Mouse (Mus musculus): Measurements from ENCODE around the gene Rnf216. TPM values are rescaled to one million over a fixed set of nuclear protein-coding genes. Genes with fewer than 3 reads are reported as not detected.

Gene Rnf216
- polyA plus RNA-seq, 1 experiment from 2014 or later = 35.2 TPM

DNA sequence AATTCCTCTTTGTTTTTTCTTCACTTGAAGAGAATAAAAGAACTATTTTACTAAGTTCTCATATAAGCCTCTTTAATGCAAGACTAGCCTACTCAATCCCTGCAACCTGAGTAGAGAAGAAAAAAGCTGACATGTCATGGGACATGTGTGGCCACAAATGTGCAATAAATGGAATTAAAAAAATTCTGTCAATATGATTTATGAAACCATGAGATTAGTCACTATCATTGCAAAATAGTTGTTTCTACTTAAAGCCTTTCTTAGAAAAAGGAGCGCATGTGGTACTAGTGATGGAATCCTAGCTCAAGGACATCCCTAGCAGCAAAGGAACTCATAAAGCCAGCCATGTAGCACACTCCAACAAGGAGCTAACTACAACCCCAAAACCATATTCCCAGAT is 33.0 kb downstream of the Rnf216 start:
- H3K4me2 ChIP-seq = no peak overlapping the region
- ATAC-seq (replicated peaks; ENCODE audit: insufficient number of reproducible peaks, low FRiP score, low TSS enrichment) = no peak
- no peaks in the 10 kb centered on the region for H3K9me3 ChIP-seq (replicated peaks; ENCODE audit: control insufficient read depth, low read length)
- no peaks in the 10 kb centered on the region for H3K27me3 ChIP-seq (ENCODE audit: control insufficient read depth, insufficient read depth, low read length)
- H3K4me3 ChIP-seq (ENCODE audit: low read depth, low read length) = no peak overlapping the region
- H3K4me1 ChIP-seq (ENCODE audit: control insufficient read depth, insufficient read depth, low read length) = no peaks in the 10 kb centered on the region
- 95% methylated on average over 1 of the region's 1 CpGs for WGBS (ENCODE audit: insufficient replicate concordance)
- no peak overlapping the region for H3K9ac ChIP-seq (ENCODE audit: low read depth, low read length)
- peaks cover 24% of the 10 kb centered on the region for H3K36me3 ChIP-seq (ENCODE audit: control insufficient read depth, insufficient read depth, low read length)
- no peak overlapping the region for H3K27ac ChIP-seq (ENCODE audit: low read depth, low read length)

DNA sequence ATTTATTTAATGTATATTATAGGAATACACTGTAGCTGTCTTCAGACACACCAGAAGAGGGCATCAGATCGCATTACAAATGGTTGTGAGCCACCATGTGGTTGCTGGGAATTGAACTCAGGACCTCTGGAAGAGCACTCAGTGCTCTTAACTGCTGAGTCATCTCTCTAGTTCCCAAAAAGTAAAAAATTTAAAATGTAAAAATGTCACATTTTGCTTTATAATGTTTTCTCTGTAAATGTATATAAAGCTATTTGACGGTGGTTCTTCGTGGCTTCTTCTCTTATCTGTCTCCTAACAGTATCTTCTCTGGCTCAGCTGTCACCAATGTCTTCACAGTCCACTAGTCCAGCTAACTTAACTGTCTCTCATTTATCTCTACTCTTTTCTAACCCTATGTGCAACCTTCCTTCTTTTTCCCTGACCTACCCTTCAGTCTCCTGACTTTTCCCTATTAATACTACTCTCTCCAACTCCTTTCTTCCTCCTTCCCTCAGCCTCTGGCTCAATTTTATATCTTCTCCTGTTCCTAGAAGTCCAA is 36.1 kb downstream of the Rnf216 start:
- H3K9ac ChIP-seq (ENCODE audit: low read depth, low read length) = no peak overlapping the region
- H3K9me3 ChIP-seq (replicated peaks; ENCODE audit: control insufficient read depth, low read length) = no peaks in the 10 kb centered on the region
- no peak overlapping the region for H3K4me2 ChIP-seq
- no peaks in the 10 kb centered on the region for H3K27me3 ChIP-seq (ENCODE audit: control insufficient read depth, insufficient read depth, low read length)
- no peak for ATAC-seq (replicated peaks; ENCODE audit: insufficient number of reproducible peaks, low FRiP score, low TSS enrichment)
- H3K4me1 ChIP-seq (ENCODE audit: control insufficient read depth, insufficient read depth, low read length) = no peaks in the 10 kb centered on the region
- H3K36me3 ChIP-seq (ENCODE audit: control insufficient read depth, insufficient read depth, low read length) = peaks cover 32% of the 10 kb centered on the region
- H3K27ac ChIP-seq (ENCODE audit: low read depth, low read length) = no peak overlapping the region
- no peak overlapping the region for H3K4me3 ChIP-seq (ENCODE audit: low read depth, low read length)
- WGBS (ENCODE audit: insufficient replicate concordance) = 79% methylated on average over 3 of the region's 3 CpGs

- Histone ChIP-seq H3K27me3 (ENCODE audit: control insufficient read depth, insufficient read depth, low read length) (no peaks in the 10 kb centered on the region), H3K9ac (ENCODE audit: low read depth, low read length) (no peak overlapping the region), H3K4me2 (no peak overlapping the region), H3K36me3 (ENCODE audit: control insufficient read depth, insufficient read depth, low read length) (peaks cover 32% of the 10 kb centered on the region), H3K4me1 (ENCODE audit: control insufficient read depth, insufficient read depth, low read length) (no peaks in the 10 kb centered on the region), H3K4me3 (ENCODE audit: low read depth, low read length) (no peak overlapping the region), H3K9me3 (replicated peaks; ENCODE audit: control insufficient read depth, low read length) (no peaks in the 10 kb centered on the region), H3K27ac (ENCODE audit: low read depth, low read length) (no peak overlapping the region)
- 92% methylated on average over 2 of the region's 2 CpGs for WGBS (ENCODE audit: insufficient replicate concordance)
- ATAC-seq (replicated peaks; ENCODE audit: insufficient number of reproducible peaks, low FRiP score, low TSS enrichment) = no peak
Measured at GRCm38 (mm10) chr5:143075987-143076386, 36.8 kb downstream of the Rnf216 start.

DNA sequence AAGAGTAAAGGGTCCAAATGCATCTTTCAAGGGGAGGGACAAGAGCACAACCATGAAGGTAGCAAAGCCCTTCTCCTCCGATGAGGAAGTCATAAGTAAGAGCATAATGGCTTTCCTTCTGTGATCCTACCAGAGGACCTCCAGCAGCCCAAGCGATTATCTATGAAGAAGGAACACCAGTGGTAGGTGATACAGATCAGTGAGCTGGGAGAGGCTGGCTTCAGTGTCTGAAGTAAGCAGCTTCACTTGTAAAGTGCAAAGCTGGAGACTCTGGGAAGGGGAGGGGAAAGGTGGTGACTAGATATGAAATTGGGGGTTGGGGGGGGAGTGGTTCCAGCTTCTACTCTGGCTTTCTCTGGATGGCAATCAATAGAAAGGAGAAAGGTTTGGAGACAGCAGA is 43.7 kb downstream of the Rnf216 start:
- Histone ChIP-seq H3K4me1 (ENCODE audit: control insufficient read depth, insufficient read depth, low read length) (peaks cover 5% of the 10 kb centered on the region; the same call in 1 of the 2 replicates), H3K36me3 (ENCODE audit: control insufficient read depth, insufficient read depth, low read length) (peaks cover 25% of the 10 kb centered on the region), H3K4me2 (no peak overlapping the region), H3K9me3 (replicated peaks; ENCODE audit: control insufficient read depth, low read length) (no peaks in the 10 kb centered on the region), H3K4me3 (ENCODE audit: low read depth, low read length) (no peak overlapping the region), H3K9ac (ENCODE audit: low read depth, low read length) (no peak overlapping the region), H3K27me3 (ENCODE audit: control insufficient read depth, insufficient read depth, low read length) (no peaks in the 10 kb centered on the region), H3K27ac (ENCODE audit: low read depth, low read length) (no peak overlapping the region)
- 89% methylated on average over 2 of the region's 2 CpGs for whole genome bisulfite sequencing (ENCODE audit: insufficient replicate concordance)
- no peak for ATAC-seq (replicated peaks; ENCODE audit: insufficient number of reproducible peaks, low FRiP score, low TSS enrichment)

GRCm38 (mm10) chr5:143068382-143068781 is 44.4 kb downstream of the Rnf216 start:
- Histone ChIP-seq H3K9ac (ENCODE audit: low read depth, low read length) (no peak overlapping the region), H3K27ac (ENCODE audit: low read depth, low read length) (no peak overlapping the region), H3K4me2 (no peak overlapping the region), H3K4me1 (ENCODE audit: control insufficient read depth, insufficient read depth, low read length) (peaks cover 5% of the 10 kb centered on the region; the same call in 1 of the 2 replicates), H3K9me3 (replicated peaks; ENCODE audit: control insufficient read depth, low read length) (no peaks in the 10 kb centered on the region), H3K4me3 (ENCODE audit: low read depth, low read length) (no peak overlapping the region), H3K36me3 (ENCODE audit: control insufficient read depth, insufficient read depth, low read length) (peaks cover 20% of the 10 kb centered on the region), H3K27me3 (ENCODE audit: control insufficient read depth, insufficient read depth, low read length) (no peaks in the 10 kb centered on the region)
- no peak for ATAC-seq (replicated peaks; ENCODE audit: insufficient number of reproducible peaks, low FRiP score, low TSS enrichment)
- 79% methylated on average over 3 of the region's 3 CpGs for WGBS (ENCODE audit: insufficient replicate concordance)

DNA sequence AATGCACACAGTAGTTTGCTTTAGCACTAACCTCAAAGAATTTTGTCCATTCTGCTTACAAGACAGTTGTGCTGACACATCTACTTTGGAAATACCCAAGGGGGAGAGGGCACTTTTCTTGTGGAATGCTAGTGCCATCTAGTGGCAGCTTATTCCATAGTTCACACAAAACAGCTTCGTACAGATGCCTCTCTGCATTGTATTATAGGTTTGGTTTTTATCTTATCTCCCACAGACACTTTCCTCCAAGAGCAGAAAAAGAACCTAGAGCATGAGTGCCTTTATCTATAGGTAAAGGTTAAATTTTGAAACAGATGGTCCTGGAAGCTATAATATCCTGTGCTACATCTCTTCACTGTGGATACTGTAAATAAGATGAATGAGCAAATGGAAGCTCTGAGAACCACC is 46.2 kb downstream of the Rnf216 start:
- H3K36me3 ChIP-seq (ENCODE audit: control insufficient read depth, insufficient read depth, low read length) = peaks cover 16% of the 10 kb centered on the region
- H3K9me3 ChIP-seq (replicated peaks; ENCODE audit: control insufficient read depth, low read length) = no peaks in the 10 kb centered on the region
- no peak overlapping the region for H3K4me2 ChIP-seq
- no peaks in the 10 kb centered on the region for H3K27me3 ChIP-seq (ENCODE audit: control insufficient read depth, insufficient read depth, low read length)
- H3K4me3 ChIP-seq (ENCODE audit: low read depth, low read length) = no peak overlapping the region
- H3K4me1 ChIP-seq (ENCODE audit: control insufficient read depth, insufficient read depth, low read length) = peaks cover 8% of the 10 kb centered on the region
- H3K27ac ChIP-seq (ENCODE audit: low read depth, low read length) = no peak overlapping the region
- peak; percentile 35; the same call in 1 of the 2 replicates for ATAC-seq (replicated peaks; ENCODE audit: insufficient number of reproducible peaks, low FRiP score, low TSS enrichment)
- WGBS (ENCODE audit: insufficient replicate concordance) = 6% methylated on average over 1 of the region's 1 CpGs
- H3K9ac ChIP-seq (ENCODE audit: low read depth, low read length) = no peak overlapping the region

GRCm38 (mm10) chr5:143066096-143066495 is 46.7 kb downstream of the Rnf216 start:
- 93% methylated on average over 1 of the region's 1 CpGs for WGBS (ENCODE audit: insufficient replicate concordance)
- Histone ChIP-seq H3K9ac (ENCODE audit: low read depth, low read length) (no peak overlapping the region), H3K27me3 (ENCODE audit: control insufficient read depth, insufficient read depth, low read length) (no peaks in the 10 kb centered on the region), H3K9me3 (replicated peaks; ENCODE audit: control insufficient read depth, low read length) (no peaks in the 10 kb centered on the region), H3K27ac (ENCODE audit: low read depth, low read length) (no peak overlapping the region), H3K4me2 (no peak overlapping the region), H3K36me3 (ENCODE audit: control insufficient read depth, insufficient read depth, low read length) (peaks cover 16% of the 10 kb centered on the region), H3K4me1 (ENCODE audit: control insufficient read depth, insufficient read depth, low read length) (peaks cover 12% of the 10 kb centered on the region), H3K4me3 (ENCODE audit: low read depth, low read length) (no peak overlapping the region)
- no peak for ATAC-seq (replicated peaks; ENCODE audit: insufficient number of reproducible peaks, low FRiP score, low TSS enrichment)

DNA sequence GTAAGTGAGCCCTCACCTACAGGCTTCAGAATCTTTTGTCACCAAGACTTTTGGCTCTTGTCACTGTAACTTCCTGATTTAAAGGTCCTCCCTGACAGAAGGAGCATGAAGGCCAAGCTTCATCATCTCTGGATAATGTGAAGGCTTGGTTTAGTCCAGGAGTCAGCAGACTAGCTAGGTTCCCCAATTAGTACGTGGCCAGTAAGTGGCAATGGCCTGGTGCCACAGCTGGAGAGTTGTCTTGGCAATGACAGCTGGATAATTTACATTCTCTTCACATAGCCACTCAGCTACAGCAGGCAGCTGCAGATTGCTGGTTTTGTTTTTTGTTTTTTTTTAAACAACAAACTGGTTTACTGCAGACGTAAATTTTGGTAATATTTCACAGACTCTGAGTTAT is 47.6 kb downstream of the Rnf216 start:
- H3K9me3 ChIP-seq (replicated peaks; ENCODE audit: control insufficient read depth, low read length) = no peaks in the 10 kb centered on the region
- peaks cover 16% of the 10 kb centered on the region for H3K36me3 ChIP-seq (ENCODE audit: control insufficient read depth, insufficient read depth, low read length)
- no peak overlapping the region for H3K9ac ChIP-seq (ENCODE audit: low read depth, low read length)
- H3K4me1 ChIP-seq (ENCODE audit: control insufficient read depth, insufficient read depth, low read length) = peaks cover 17% of the 10 kb centered on the region
- no peaks in the 10 kb centered on the region for H3K27me3 ChIP-seq (ENCODE audit: control insufficient read depth, insufficient read depth, low read length)
- H3K4me3 ChIP-seq (ENCODE audit: low read depth, low read length) = no peak overlapping the region
- 90% methylated on average over 2 of the region's 2 CpGs for WGBS (ENCODE audit: insufficient replicate concordance)
- H3K4me2 ChIP-seq = no peak overlapping the region
- no peak overlapping the region for H3K27ac ChIP-seq (ENCODE audit: low read depth, low read length)
- ATAC-seq (replicated peaks; ENCODE audit: insufficient number of reproducible peaks, low FRiP score, low TSS enrichment) = no peak

DNA sequence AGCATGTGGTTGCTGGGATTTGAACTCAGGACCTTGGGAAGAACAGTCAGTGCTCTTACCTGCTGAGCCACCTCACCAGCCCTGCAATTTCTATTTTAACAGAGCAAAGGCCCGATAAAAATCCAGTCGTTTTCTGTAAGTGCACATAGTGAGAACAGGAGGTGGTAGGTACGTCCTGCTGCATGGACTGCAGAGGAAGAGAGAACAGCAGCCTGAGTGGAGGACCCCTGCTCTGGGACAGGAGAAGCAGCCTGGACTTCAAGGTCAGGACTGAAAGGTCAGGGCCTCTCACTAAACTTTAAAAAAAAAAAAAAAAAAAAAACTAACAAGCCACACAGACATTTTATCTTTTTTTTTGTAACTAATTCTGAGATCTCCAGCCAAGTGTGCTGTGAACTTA is 50.5 kb downstream of the Rnf216 start:
- no peaks in the 10 kb centered on the region for H3K27me3 ChIP-seq (ENCODE audit: control insufficient read depth, insufficient read depth, low read length)
- peak overlapping the region; percentile 29; the same call in 1 of the 2 replicates for H3K27ac ChIP-seq (ENCODE audit: low read depth, low read length)
- H3K4me3 ChIP-seq (ENCODE audit: low read depth, low read length) = no peak overlapping the region
- H3K36me3 ChIP-seq (ENCODE audit: control insufficient read depth, insufficient read depth, low read length) = 0 out of 2 replicates have a peak, but pooled peaks cover 2% of the 10 kb centered on the region
- no peaks in the 10 kb centered on the region for H3K9me3 ChIP-seq (replicated peaks; ENCODE audit: control insufficient read depth, low read length)
- no peak overlapping the region for H3K9ac ChIP-seq (ENCODE audit: low read depth, low read length)
- WGBS (ENCODE audit: insufficient replicate concordance) = 71% methylated on average over 3 of the region's 3 CpGs
- no peak overlapping the region for H3K4me2 ChIP-seq
- peaks cover 45% of the 10 kb centered on the region for H3K4me1 ChIP-seq (ENCODE audit: control insufficient read depth, insufficient read depth, low read length)
- ATAC-seq (replicated peaks; ENCODE audit: insufficient number of reproducible peaks, low FRiP score, low TSS enrichment) = no peak

Data from heart, embryonic 11.5 days (tissue).